Mouse (Mus musculus): ENCODE results near the gene Tmem126b.

GRCm38 (mm10) chr7:90443101-90444091, 32.4 kb downstream of the Tmem126b start:
- no peak for TF ChIP-seq CTCF (conservative IDR thresholded peaks at IDR 0.05; ENCODE audit: low read length)
- TF ChIP-seq POU5F1 (IDR thresholded peaks at IDR 0.05; ENCODE audit: borderline replicate concordance, low read length): no peak

Data from E14TG2a.4 (cell line).